Mouse (Mus musculus) ES-Bruce4 (cell line): ENCODE measurements around the gene Arid1b.

Experiments used
- CTCF ChIP-seq: IDR thresholded peaks from one replicate; pipeline ENCODE4 v1.8.1; 2011; ENCODE audit warnings: low read depth, low read length
- EP300 ChIP-seq: IDR thresholded peaks from 2 replicates; pipeline ENCODE4 v1.6.1; 2011; ENCODE audit warnings: low read depth, low read length; ENCODE audit not compliant: insufficient read depth

GRCm38 (mm10) chr17:5212166-5212565 lies 218.0 kb downstream of the Arid1b start:
- no peak for TF ChIP-seq EP300
- no peak for TF ChIP-seq CTCF
